Mouse (Mus musculus) ovary, adult 2 months (tissue): ENCODE data around the gene Ndufa12. TPM values are rescaled to one million over a fixed set of nuclear protein-coding genes. Genes with fewer than 3 reads are reported as not detected.

Experiments
- polyA plus RNA-seq: library from polyadenylated mRNA; depleted of rRNA; stranded (reverse); fragments of >200 nt; gene quantifications from 2 replicates; pipeline ENCODE4 v1.2.3, GENCODE M21; 2012; rRNA removed

Ndufa12 gene
- 33.6 and 49.5 TPM in 2 replicates for polyA plus RNA-seq

DNA sequence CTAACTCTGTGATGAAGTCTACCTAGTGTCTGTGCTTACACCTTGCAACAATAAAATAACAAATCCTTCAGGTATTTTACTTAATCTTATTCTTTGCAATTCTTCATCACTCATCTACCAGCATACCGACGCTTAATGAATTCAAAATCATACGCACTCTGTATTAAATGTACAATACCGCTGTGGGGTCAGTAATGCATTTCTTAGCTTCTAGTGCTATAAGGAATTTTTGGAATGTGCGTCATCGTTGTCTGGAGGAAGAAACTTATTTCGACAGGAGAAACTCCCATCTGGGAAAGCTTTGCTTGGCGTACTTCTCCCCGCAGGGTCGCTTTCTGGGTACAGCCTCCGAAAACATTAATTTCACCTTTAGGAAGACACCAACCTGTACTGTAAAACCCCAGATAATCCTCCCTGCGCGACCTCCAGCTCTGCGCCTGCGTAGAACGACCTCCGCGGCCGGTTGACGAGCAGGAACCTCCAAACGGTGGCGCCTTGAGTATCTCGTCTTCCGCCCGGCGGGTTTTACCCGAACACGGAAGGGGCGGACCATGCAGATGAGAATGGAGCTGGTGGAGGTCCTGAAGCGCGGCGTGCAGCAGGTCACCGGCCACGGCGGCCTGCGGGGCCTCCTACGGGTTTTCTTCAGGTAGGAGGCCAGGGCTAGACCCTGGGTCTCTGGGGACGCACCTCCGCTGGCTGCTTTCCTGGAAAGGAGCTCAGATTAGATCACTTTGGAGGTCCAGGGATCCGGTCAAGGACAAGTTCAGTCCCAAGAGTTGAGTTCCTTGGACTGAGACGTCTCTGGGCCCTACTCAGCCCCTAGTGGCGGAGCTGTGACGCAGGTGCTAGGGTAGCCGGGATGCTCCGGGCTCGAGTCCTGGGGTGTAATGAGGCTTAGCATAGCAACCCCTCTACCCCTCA lies at the start of gene Ndufa12:
Ndufa12 (plus strand) TSS at position 239 of the 924 bp plus-strand sequence.

Other genes starting within 250 kb of the Ndufa12 start
- 9.2 and 10.3 TPM in 2 replicates for gene Vezt, start 162.9 kb upstream of the Ndufa12 start, polyA plus RNA-seq
- gene Fgd6, start 162.7 kb upstream of the Ndufa12 start, polyA plus RNA-seq = 1.8 and 1.9 TPM in 2 replicates
- 5.0 and 5.4 TPM in 2 replicates for gene Nr2c1, start 50.7 kb upstream of the Ndufa12 start, polyA plus RNA-seq
- gene Gm4792, start 100.0 kb downstream of the Ndufa12 start, polyA plus RNA-seq = not detected in 2 replicates
- gene Tmcc3, start 113.2 kb downstream of the Ndufa12 start, polyA plus RNA-seq = 12.0 and 14.2 TPM in 2 replicates